Mouse (Mus musculus) megakaryocyte, embryonic 14.5 days (primary cell): ENCODE data around the gene Itgb3bp.

Experiments
- FLI1 ChIP-seq: IDR thresholded peaks from 2 replicates; pipeline ENCODE4 v1.6.1; 2012; ENCODE audit warnings: low read length, inconsistent platforms, mixed read lengths
- GATA1 ChIP-seq: IDR thresholded peaks from 3 replicates; pipeline ENCODE4 v1.6.1; 2012; ENCODE audit warnings: mixed read lengths, low read length, inconsistent platforms, borderline replicate concordance

DNA sequence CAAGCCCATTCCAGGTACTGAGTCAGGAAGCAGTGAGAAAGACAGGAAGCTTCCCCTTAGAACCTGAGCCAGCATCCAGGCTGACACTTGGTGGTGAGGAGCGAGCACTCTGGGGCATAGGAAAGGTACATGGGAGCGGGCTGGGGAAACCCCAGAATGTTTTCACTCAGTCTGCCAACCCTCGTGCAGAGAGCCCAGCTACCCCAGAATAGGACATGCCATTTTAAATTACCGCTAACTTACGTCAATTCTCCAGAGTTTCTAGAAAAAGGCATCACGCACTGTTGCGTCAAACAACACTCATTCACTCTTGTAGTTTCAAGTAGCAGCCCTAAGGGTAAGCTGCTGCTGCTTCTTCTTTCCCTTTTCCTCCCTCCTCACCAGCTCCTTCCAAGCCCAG, 15.4 kb upstream of the Itgb3bp start:
- no peak for TF ChIP-seq GATA1
- TF ChIP-seq FLI1, result no peak
